Mouse (Mus musculus) MEL (cell line): Measurements from ENCODE around the gene Hoxb1. TPM values are rescaled to one million over a fixed set of nuclear protein-coding genes. Genes with fewer than 3 reads are reported as not detected.

Source experiments
- DNase-seq: peaks from one replicate; pipeline ENCODE4 v3.0.0; 2011; ENCODE audit warnings: low read depth, low spot score
- H3K27ac ChIP-seq: 2 replicates; pipeline ENCODE4 v1.5.1; 2012; ENCODE audit warnings: low read depth, mild to moderate bottlenecking, control low read depth, low read length, moderate library complexity; ENCODE audit not compliant: control insufficient read depth
- H3K27me3 ChIP-seq, 2 experiments: fragments of 150-350 bp in 1 of 2; sonication (generic) in 1 of 2; 2 replicates each; pipeline ENCODE4 v1.6.1; 2012; ENCODE audit warnings: low read length in 2 of 2, mild to moderate bottlenecking in 2 of 2, improper control_type of control experiment in 1 of 2, moderate library complexity in 1 of 2; ENCODE audit not compliant: insufficient read depth in 2 of 2, control insufficient read depth in 1 of 2
- H3K36me3 ChIP-seq, 2 experiments: 2 replicates each; pipeline ENCODE4 v1.6.1; 2012 to 2014; ENCODE audit warnings: low read length in 2 of 2, improper control_type of control experiment in 1 of 2, inconsistent platforms in 1 of 2, mild to moderate bottlenecking in 1 of 2; ENCODE audit not compliant: insufficient read depth in 2 of 2, control insufficient read depth in 1 of 2
- H3K4me1 ChIP-seq, 2 experiments: fragments of 150-350 bp in 1 of 2; sonication (generic) in 1 of 2; 2 replicates each; pipeline ENCODE4 v1.6.1; 2012; ENCODE audit warnings: low read length in 2 of 2, improper control_type of control experiment in 1 of 2, mild to moderate bottlenecking in 1 of 2; ENCODE audit not compliant: insufficient read depth in 2 of 2, control insufficient read depth in 1 of 2
- H3K4me3 ChIP-seq, 2 experiments: fragments of 150-350 bp in 1 of 2; sonication (generic) in 1 of 2; 2 replicates each; pipeline ENCODE4 v1.5.1; 2012; ENCODE audit warnings: low read depth in 2 of 2, low read length in 2 of 2, mild to moderate bottlenecking in 2 of 2, moderate library complexity in 2 of 2, control low read depth in 1 of 2, improper control_type of control experiment in 1 of 2; ENCODE audit not compliant: control insufficient read depth in 1 of 2, insufficient read depth in 1 of 2
- H3K79me2 ChIP-seq: 2 replicates; pipeline ENCODE4 v1.6.1; 2012; ENCODE audit warnings: mild to moderate bottlenecking, low read length, moderate library complexity; ENCODE audit not compliant: control insufficient read depth, poor library complexity, insufficient read depth
- H3K9ac ChIP-seq: 2 replicates; pipeline ENCODE4 v1.6.1; 2012; ENCODE audit warnings: low read depth, mild to moderate bottlenecking, control low read depth, low read length, moderate library complexity; ENCODE audit not compliant: control insufficient read depth, poor library complexity, severe bottlenecking
- H3K9me3 ChIP-seq: fragments of 150-350 bp; sonication (generic); replicated peaks from 2 replicates; pipeline ENCODE4 v1.6.1; 2012; ENCODE audit warnings: mild to moderate bottlenecking, low read length, improper control_type of control experiment, moderate library complexity; ENCODE audit not compliant: insufficient read depth
- CHD1 ChIP-seq: IDR thresholded peaks from 2 replicates; pipeline ENCODE4 v1.6.1; 2012; ENCODE audit warnings: low read depth, mild to moderate bottlenecking, inconsistent platforms, low read length, improper control_type of control experiment
- CHD2 ChIP-seq: IDR thresholded peaks from 2 replicates; pipeline ENCODE4 v1.6.1; 2011; ENCODE audit warnings: low read length, improper control_type of control experiment
- EP300 ChIP-seq, 2 experiments: IDR thresholded peaks; 2 replicates each; pipeline ENCODE4 v1.6.1; 2011; ENCODE audit warnings: improper control_type of control experiment in 2 of 2, low read length in 2 of 2, low read depth in 1 of 2, mild to moderate bottlenecking in 1 of 2
- ETS1 ChIP-seq: IDR thresholded peaks from 2 replicates; pipeline ENCODE4 v1.6.1; 2012; ENCODE audit warnings: low read depth, mild to moderate bottlenecking, inconsistent platforms, low read length, improper control_type of control experiment, moderate library complexity
- GATA1 ChIP-seq: IDR thresholded peaks from 2 replicates; pipeline ENCODE4 v1.6.1; 2011; ENCODE audit warnings: low read depth, low read length, improper control_type of control experiment
- JUND ChIP-seq: IDR thresholded peaks from 2 replicates; pipeline ENCODE4 v1.6.1; 2011; ENCODE audit warnings: low read depth, mild to moderate bottlenecking, improper control_type of control experiment, low read length
- MEF2A ChIP-seq: IDR thresholded peaks from 2 replicates; pipeline ENCODE4 v1.6.1; 2014; ENCODE audit warnings: low read depth, mild to moderate bottlenecking, inconsistent platforms, low read length, improper control_type of control experiment; ENCODE audit not compliant: poor library complexity, insufficient replicate concordance, severe bottlenecking; ENCODE audit errors: extremely low read depth
- MXI1 ChIP-seq: IDR thresholded peaks from 2 replicates; pipeline ENCODE4 v1.6.1; 2011; ENCODE audit warnings: mild to moderate bottlenecking, low read depth, low read length, improper control_type of control experiment
- NELFE ChIP-seq: IDR thresholded peaks from 2 replicates; pipeline ENCODE4 v1.6.1; 2011; ENCODE audit warnings: low read depth, low read length, improper control_type of control experiment
- POLR2A ChIP-seq, 2 experiments: IDR thresholded peaks; 2 replicates each; pipeline ENCODE4 v1.6.1; 2011 to 2012; ENCODE audit warnings: low read length in 2 of 2, mild to moderate bottlenecking in 2 of 2, control low read depth in 1 of 2, improper control_type of control experiment in 1 of 2, low read depth in 1 of 2, moderate library complexity in 1 of 2; ENCODE audit not compliant: control insufficient read depth in 1 of 2, insufficient read depth in 1 of 2, poor library complexity in 1 of 2
- POLR2AphosphoS5 ChIP-seq: IDR thresholded peaks from 2 replicates; pipeline ENCODE4 v1.6.1; 2012; ENCODE audit warnings: low read depth, borderline replicate concordance, mild to moderate bottlenecking, inconsistent platforms, low read length, moderate library complexity, mixed read lengths
- RAD21 ChIP-seq: IDR thresholded peaks from 2 replicates; pipeline ENCODE4 v1.6.1; 2011; ENCODE audit warnings: mild to moderate bottlenecking, low read depth, low read length, improper control_type of control experiment
- RCOR1 ChIP-seq: IDR thresholded peaks from 2 replicates; pipeline ENCODE4 v1.6.1; 2012; ENCODE audit warnings: low read depth, mild to moderate bottlenecking, inconsistent platforms, low read length, improper control_type of control experiment
- TAL1 ChIP-seq: IDR thresholded peaks from 2 replicates; pipeline ENCODE4 v1.6.1; 2012; ENCODE audit warnings: mild to moderate bottlenecking, inconsistent platforms, low read length, moderate library complexity, mixed read lengths
- TBP ChIP-seq: IDR thresholded peaks from 2 replicates; pipeline ENCODE4 v1.8.0; 2011; ENCODE audit warnings: low read depth, low read length, improper control_type of control experiment
- TCF12 ChIP-seq: IDR thresholded peaks from 2 replicates; pipeline ENCODE4 v1.6.1; 2014; ENCODE audit warnings: low read depth, mild to moderate bottlenecking, inconsistent platforms, low read length, improper control_type of control experiment, moderate library complexity
- UBTF ChIP-seq: IDR thresholded peaks from 2 replicates; pipeline ENCODE4 v1.6.1; 2012; ENCODE audit warnings: low read depth, mild to moderate bottlenecking, inconsistent platforms, low read length, improper control_type of control experiment, moderate library complexity, borderline replicate concordance; ENCODE audit not compliant: insufficient read depth
- USF1 ChIP-seq: IDR thresholded peaks from 2 replicates; pipeline ENCODE4 v1.6.1; 2014; ENCODE audit warnings: low read depth, mild to moderate bottlenecking, inconsistent platforms, low read length, improper control_type of control experiment, moderate library complexity
- USF2 ChIP-seq, 2 experiments: IDR thresholded peaks; 2 replicates each; pipeline ENCODE4 v1.6.1; 2011 to 2012; ENCODE audit warnings: improper control_type of control experiment in 2 of 2, low read length in 2 of 2, borderline replicate concordance in 1 of 2, inconsistent platforms in 1 of 2, low read depth in 1 of 2, mild to moderate bottlenecking in 1 of 2; ENCODE audit not compliant: insufficient read depth in 1 of 2
- ZC3H11A ChIP-seq: IDR thresholded peaks from 2 replicates; pipeline ENCODE4 v1.6.1; 2012; ENCODE audit warnings: low read depth, mild to moderate bottlenecking, inconsistent platforms, low read length, improper control_type of control experiment
- polyA plus RNA-seq, 2 experiments: library from polyadenylated mRNA; stranded (reverse) in 1 of 2; unstranded in 1 of 2; fragments of >175 nt in 1 of 2; fragments of >200 nt in 1 of 2; gene quantifications; 2 replicates each; pipeline versions ENCODE4 v1.2.1 to v1.2.4; 2012; ENCODE audit warnings: low replicate concordance in 2 of 2, low read depth in 1 of 2; ENCODE audit not compliant: insufficient read length in 2 of 2, insufficient read depth in 1 of 2, missing spikeins in 1 of 2
- total RNA-seq: library from RNA; depleted of rRNA; stranded (reverse); fragments of 300-350 nt; gene quantifications from 2 replicates; pipeline ENCODE4 v1.2.3, GENCODE M21; 2012

Gene Hoxb1
- total and polyA plus RNA-seq, 3 experiments = not detected

DNA sequence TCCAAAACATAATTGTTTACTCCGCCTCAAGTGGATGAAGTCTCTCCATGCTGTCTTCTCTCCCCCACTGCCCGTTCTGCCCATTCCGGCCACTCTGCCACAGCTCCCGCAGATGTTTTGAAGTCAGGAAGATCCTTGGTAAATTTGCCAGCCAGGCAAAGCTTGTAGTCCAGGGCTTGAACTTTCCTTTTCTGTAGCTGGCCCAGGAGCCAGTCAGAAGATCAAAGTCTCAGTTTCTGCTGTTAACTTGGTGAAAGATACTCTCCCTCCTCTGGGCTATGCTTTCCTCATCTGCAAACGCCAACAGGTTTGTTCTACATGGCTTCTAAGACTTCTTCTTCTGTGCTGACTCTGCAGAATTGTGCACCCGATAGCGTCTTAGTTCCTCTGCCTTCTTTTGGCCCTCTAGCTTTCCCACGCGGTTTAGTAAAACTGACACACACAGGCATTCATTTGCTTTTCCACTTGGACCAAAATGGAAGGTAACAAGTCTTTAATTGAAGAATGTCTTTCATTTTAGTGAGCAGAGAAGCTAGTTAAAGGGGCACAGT, 47.5 kb downstream of the Hoxb1 start:
- no peak for TF ChIP-seq CHD2
- TF ChIP-seq TAL1 = no peak
- TF ChIP-seq POLR2A (IDR thresholded peaks at IDR 0.05; ENCODE audit: control insufficient read depth in 1 of 2, insufficient read depth in 1 of 2, low read depth in 1 of 2, low read length in 2 of 2, poor library complexity in 1 of 2) = no peak
- Histone ChIP-seq H3K27me3 (peaks cover 3 to 10% of the 10 kb centered on the region in 2 experiments; a peak in 3 of 4 replicates), H3K27ac (no peak overlapping the region)

DNA sequence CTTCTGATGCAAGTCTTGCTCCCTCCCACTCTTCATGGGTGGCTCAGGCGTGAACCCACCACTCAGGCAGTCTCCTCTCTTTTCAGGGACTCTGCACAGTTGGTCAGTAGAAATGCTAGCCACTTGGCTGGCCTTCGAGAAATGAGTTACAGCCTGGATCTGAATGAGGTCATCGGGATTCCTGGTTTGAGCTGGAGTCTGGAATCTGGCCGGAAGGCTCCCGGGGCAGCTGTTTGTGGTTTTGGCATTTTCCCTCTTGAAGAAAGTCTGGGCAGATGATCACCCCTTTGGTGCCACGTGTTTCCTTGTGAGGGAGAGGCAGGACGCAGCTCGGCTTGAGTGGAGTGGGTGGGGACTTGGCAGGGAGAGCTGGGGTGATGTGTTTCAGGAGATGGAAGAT, 48.0 kb downstream of the Hoxb1 start:
- Histone ChIP-seq H3K79me2 (no peaks in the 10 kb centered on the region), H3K4me3 (no peak overlapping the region), H3K9me3 (no peaks in the 10 kb centered on the region), H3K27ac (no peak overlapping the region), H3K27me3 (peaks cover 3 to 10% of the 10 kb centered on the region in 2 experiments; a peak in 3 of 4 replicates), H3K4me1 (no peaks in the 10 kb centered on the region; a peak in 1 of 4 replicates), H3K36me3 (no peaks in the 10 kb centered on the region), H3K9ac (no peak overlapping the region)
- TF ChIP-seq TBP = no peak
- no peak for TF ChIP-seq NELFE
- TF ChIP-seq MXI1 = no peak
- DNase-seq = no peak

More for the DNA sequence above, 47.5 kb downstream of the Hoxb1 start:
- no peak overlapping the region for H3K4me3 ChIP-seq
- H3K79me2 ChIP-seq = no peaks in the 10 kb centered on the region
- H3K9ac ChIP-seq = no peak overlapping the region
- no peaks in the 10 kb centered on the region for H3K9me3 ChIP-seq
- H3K4me1 ChIP-seq = no peaks in the 10 kb centered on the region; a peak in 1 of 4 replicates
- H3K36me3 ChIP-seq = no peaks in the 10 kb centered on the region
- no peak for DNase-seq

DNA sequence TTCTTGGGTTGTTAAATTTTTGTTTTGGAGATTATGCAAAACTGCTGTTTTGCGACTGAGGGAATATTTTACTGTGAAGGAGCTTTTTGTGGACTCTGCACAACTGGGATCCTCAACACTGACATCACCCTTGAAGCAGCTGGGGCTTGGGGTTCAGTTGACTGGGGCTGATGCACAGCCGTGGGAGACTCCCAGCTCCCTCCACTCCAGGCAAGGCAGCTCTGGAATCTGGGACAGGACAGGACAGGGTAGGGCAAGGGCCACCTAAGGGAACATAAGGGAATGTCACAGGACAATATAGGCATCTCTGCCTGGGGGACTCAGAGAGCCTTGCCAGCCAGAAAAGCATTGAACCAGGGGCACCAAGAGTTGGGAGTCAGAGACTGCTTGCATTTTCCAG, 48.5 kb downstream of the Hoxb1 start:
- no peak for DNase-seq
- Histone ChIP-seq H3K36me3 (no peaks in the 10 kb centered on the region), H3K4me1 (no peaks in the 10 kb centered on the region; a peak in 1 of 4 replicates), H3K27me3 (peaks cover 3 to 10% of the 10 kb centered on the region in 2 experiments; a peak in 3 of 4 replicates), H3K9ac (no peak overlapping the region), H3K79me2 (no peaks in the 10 kb centered on the region), H3K4me3 (no peak overlapping the region), H3K9me3 (no peaks in the 10 kb centered on the region), H3K27ac (no peak overlapping the region)
- TF ChIP-seq CHD1 (no peak), UBTF (no peak), RCOR1 (no peak), GATA1 (no peak), USF2 (IDR thresholded peaks at IDR 0.05; ENCODE audit: borderline replicate concordance in 1 of 2, insufficient read depth in 1 of 2, low read depth in 1 of 2, low read length in 2 of 2) (no peak), USF1 (no peak), CHD2 (no peak), ZC3H11A (no peak), MEF2A (no peak), JUND (no peak), ETS1 (no peak), RAD21 (no peak), POLR2AphosphoS5 (no peak), MXI1 (no peak), TCF12 (no peak), EP300 (IDR thresholded peaks at IDR 0.05; ENCODE audit: low read depth in 1 of 2, low read length in 2 of 2) (no peak)
